Mouse (Mus musculus): Measurements from ENCODE around the gene Gm10681.
A peak's percentile ranks its signal among the peaks of the same experiment; 100 is the strongest.
"Not testable (repeated sequence)": the region's sequence is repeated elsewhere in the genome, so short reads cannot be mapped to it uniquely, and the experiment has no call there.

Gm10681 gene

GRCm38 (mm10) chr3:98588707-98589106, at the start of gene Gm10681:
Gm10681 (minus strand) TSS chr3:98588807.
- no peak for ATAC-seq (ENCODE audit: low TSS enrichment)

GRCm38 (mm10) chr3:98635145-98635544, 46.5 kb upstream of the Gm10681 start:
- no peak for ATAC-seq (ENCODE audit: low TSS enrichment)

GRCm38 (mm10) chr3:98630152-98630551, 41.5 kb upstream of the Gm10681 start, which contains the start of gene Hsd3b5:
Hsd3b5 (minus strand) TSS chr3:98630252.
- no peak for ATAC-seq (ENCODE audit: low TSS enrichment)

GRCm38 (mm10) chr3:98629633-98630032, 41.0 kb upstream of the Gm10681 start:
- no peak for ATAC-seq (ENCODE audit: low TSS enrichment)

- ATAC-seq (ENCODE audit: low TSS enrichment), result not testable (repeated sequence)
These were observed 28.2 kb upstream of the Gm10681 start for GRCm38 (mm10) chr3:98616786-98617185.

GRCm38 (mm10) chr3:98616244-98616643, 27.6 kb upstream of the Gm10681 start:
- ATAC-seq (ENCODE audit: low TSS enrichment), result peak; percentile 73

- not testable (repeated sequence) for ATAC-seq (ENCODE audit: low TSS enrichment)
These were observed 25.9 kb upstream of the Gm10681 start for GRCm38 (mm10) chr3:98614406-98614927.

- ATAC-seq (ENCODE audit: low TSS enrichment), result no peak
These were observed 25.4 kb upstream of the Gm10681 start for GRCm38 (mm10) chr3:98613963-98614362.

- ATAC-seq (ENCODE audit: low TSS enrichment), result not testable (repeated sequence)
These were observed 24.9 kb upstream of the Gm10681 start for GRCm38 (mm10) chr3:98613540-98613939.

- ATAC-seq (ENCODE audit: low TSS enrichment), result no peak
These were observed 886 bp downstream of the Gm10681 start for GRCm38 (mm10) chr3:98587721-98588120.

- not testable (repeated sequence) for ATAC-seq (ENCODE audit: low TSS enrichment)
These were observed 6.0 kb downstream of the Gm10681 start for GRCm38 (mm10) chr3:98582622-98583021.

GRCm38 (mm10) chr3:98582202-98582601, 6.4 kb downstream of the Gm10681 start:
- not testable (repeated sequence) for ATAC-seq (ENCODE audit: low TSS enrichment)

GRCm38 (mm10) chr3:98581024-98581423, 7.6 kb downstream of the Gm10681 start:
- peak; percentile 57 for ATAC-seq (ENCODE audit: low TSS enrichment)

GRCm38 (mm10) chr3:98567717-98568116, 20.9 kb downstream of the Gm10681 start:
- not testable (repeated sequence) for ATAC-seq (ENCODE audit: low TSS enrichment)

- not testable (repeated sequence) for ATAC-seq (ENCODE audit: low TSS enrichment)
These were observed 23.7 kb downstream of the Gm10681 start for GRCm38 (mm10) chr3:98564894-98565293.

- ATAC-seq (ENCODE audit: low TSS enrichment), result not testable (repeated sequence)
These were observed 24.8 kb downstream of the Gm10681 start for GRCm38 (mm10) chr3:98563831-98564230.

- ATAC-seq (ENCODE audit: low TSS enrichment), result not testable (repeated sequence)
These were observed 27.9 kb downstream of the Gm10681 start for GRCm38 (mm10) chr3:98560711-98561110.

- not testable (repeated sequence) for ATAC-seq (ENCODE audit: low TSS enrichment)
These were observed 37.8 kb downstream of the Gm10681 start for GRCm38 (mm10) chr3:98550832-98551231.

- ATAC-seq (ENCODE audit: low TSS enrichment), result peak; percentile 83
These were observed 38.4 kb downstream of the Gm10681 start for GRCm38 (mm10) chr3:98550215-98550614.

- ATAC-seq (ENCODE audit: low TSS enrichment), result not testable (repeated sequence)
These were observed 40.1 kb downstream of the Gm10681 start for GRCm38 (mm10) chr3:98548495-98548894.

GRCm38 (mm10) chr3:98547641-98548040, 41.0 kb downstream of the Gm10681 start:
- ATAC-seq (ENCODE audit: low TSS enrichment), result not testable (repeated sequence)

GRCm38 (mm10) chr3:98524978-98525377, 63.6 kb downstream of the Gm10681 start:
- ATAC-seq (ENCODE audit: low TSS enrichment), result not testable (repeated sequence)

- ATAC-seq (ENCODE audit: low TSS enrichment), result not testable (repeated sequence)
These were observed 64.1 kb downstream of the Gm10681 start for GRCm38 (mm10) chr3:98524552-98524951.

GRCm38 (mm10) chr3:98522779-98523178, 65.8 kb downstream of the Gm10681 start:
- ATAC-seq (ENCODE audit: low TSS enrichment), result not testable (repeated sequence)
